Mouse (Mus musculus) midbrain, embryonic 14.5 days (tissue): ENCODE results near the gene Sgpp2. TPM values are rescaled to one million over a fixed set of nuclear protein-coding genes. Genes with fewer than 3 reads are reported as not detected.
A peak's percentile ranks its signal among the peaks of the same experiment; 100 is the strongest.

Experiments used
- ATAC-seq: fragments of 200-750 bp; cut with Nextera tagmentation; 2 replicates; pipeline ENCODE4 v1.8.0; 2017; ENCODE audit warnings: moderate number of reproducible peaks, moderate library complexity; ENCODE audit not compliant: low FRiP score, low TSS enrichment
- DNase-seq: peaks from one replicate; pipeline ENCODE4 v3.0.0-alpha.2; 2015
- H3K27ac ChIP-seq: fragments of 300-500 bp; sonication (generic); replicated peaks from 2 replicates; pipeline ENCODE4 v1.5.1; 2014; ENCODE audit warnings: mild to moderate bottlenecking, low read depth, low read length, moderate library complexity
- H3K27me3 ChIP-seq: fragments of 300-500 bp; sonication (generic); 2 replicates; pipeline ENCODE4 v1.6.1; 2014; ENCODE audit warnings: low read length, control low read depth, mixed read lengths; ENCODE audit not compliant: control insufficient read depth, insufficient read depth
- H3K36me3 ChIP-seq: fragments of 300-500 bp; sonication (generic); 2 replicates; pipeline ENCODE4 v1.6.1; 2014; ENCODE audit warnings: low read length, control low read depth; ENCODE audit not compliant: control insufficient read depth, insufficient read depth
- H3K4me1 ChIP-seq: fragments of 300-500 bp; sonication (generic); 2 replicates; pipeline ENCODE4 v1.6.1; 2014; ENCODE audit warnings: mild to moderate bottlenecking, antibody characterized with exemption, low read length, control low read depth; ENCODE audit not compliant: control insufficient read depth, insufficient read depth
- H3K4me2 ChIP-seq: fragments of 300-500 bp; sonication (generic); 2 replicates; pipeline ENCODE4 v1.6.1; 2014; ENCODE audit warnings: mild to moderate bottlenecking, low read length, moderate library complexity
- H3K4me3 ChIP-seq: fragments of 300-500 bp; sonication (generic); replicated peaks from 2 replicates; pipeline ENCODE4 v1.5.1; 2014; ENCODE audit warnings: low read depth, low read length
- H3K9ac ChIP-seq: fragments of 300-500 bp; sonication (generic); replicated peaks from 2 replicates; pipeline ENCODE4 v1.6.1; 2014; ENCODE audit warnings: mild to moderate bottlenecking, low read length, moderate library complexity
- H3K9me3 ChIP-seq: fragments of 300-500 bp; sonication (generic); 2 replicates; pipeline ENCODE4 v1.6.1; 2016; ENCODE audit warnings: low read length, control low read depth, mixed read lengths; ENCODE audit not compliant: control insufficient read depth
- WGBS: fragments of 180-500 bp; shearing (Covaris S2); extraction: QIAGEN DNeasy Blood & Tissue Kit; methylation state at CpG from one replicate; pipeline ENCODE4 v1.1.7; 2014; 5-methylcytosine and 5-hydroxymethylcytosine counted together
- polyA plus RNA-seq: library from polyadenylated mRNA; unstranded; fragments of >200 nt; fragmentation: Nextera tagmentation; extraction: Ambion mirVana; gene quantifications from 2 replicates; pipeline ENCODE4 v1.2.1, GENCODE M21; 2014

Gene Sgpp2
- polyA plus RNA-seq, 1 experiment from 2014 or later, result 1.5 TPM

DNA sequence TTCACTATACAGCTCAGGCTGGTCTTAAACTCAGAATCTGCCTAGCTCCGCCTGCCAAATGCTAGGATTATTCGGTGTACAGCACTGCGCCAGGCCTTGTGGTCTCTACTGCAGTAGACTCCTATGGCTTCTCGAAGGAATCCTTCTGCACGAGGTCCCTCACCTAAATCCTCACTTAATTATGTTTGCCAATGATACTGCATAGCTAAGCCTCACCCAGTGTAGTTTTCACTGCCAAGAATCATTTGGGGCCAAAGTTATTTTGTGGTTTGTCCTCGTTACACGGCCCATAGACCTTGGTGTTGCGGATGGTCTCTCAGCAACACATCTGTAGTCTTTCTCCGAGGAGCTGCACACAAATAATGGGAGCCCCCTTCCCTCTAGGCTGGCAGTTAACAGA lies 62.2 kb downstream of the Sgpp2 start:
- ATAC-seq (no peak), DNase-seq (no peak)
- WGBS, result 96% methylated on average over 9 of the region's 9 CpGs
- Histone ChIP-seq H3K4me3 (no peak overlapping the region), H3K27me3 (no peaks in the 10 kb centered on the region), H3K9me3 (no peaks in the 10 kb centered on the region), H3K27ac (no peak overlapping the region), H3K4me2 (no peak overlapping the region), H3K4me1 (no peaks in the 10 kb centered on the region; the same call in 1 of the 2 replicates), H3K36me3 (no peaks in the 10 kb centered on the region), H3K9ac (no peak overlapping the region)

DNA sequence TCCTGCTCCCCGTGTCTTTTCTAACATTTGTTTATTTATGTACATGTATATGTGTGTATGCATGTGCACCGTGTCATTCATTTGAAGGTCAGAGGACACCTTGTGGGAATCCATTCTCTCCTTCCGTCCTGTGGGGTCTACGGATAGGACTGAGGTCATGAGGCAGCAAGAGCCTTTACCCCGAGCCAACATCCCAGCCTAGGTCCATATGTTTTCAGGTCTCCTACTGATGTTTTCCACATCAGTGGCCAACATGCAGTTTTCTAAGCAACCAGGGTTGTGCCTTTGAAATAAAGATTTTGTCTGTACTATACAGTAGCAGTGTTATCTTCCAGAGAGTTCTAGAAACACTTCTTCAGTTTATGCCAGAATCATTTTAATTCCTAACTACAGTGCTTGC lies 63.7 kb downstream of the Sgpp2 start:
- Histone ChIP-seq H3K27ac (no peak overlapping the region), H3K4me3 (no peak overlapping the region), H3K27me3 (no peaks in the 10 kb centered on the region), H3K4me2 (no peak overlapping the region), H3K9ac (no peak overlapping the region), H3K4me1 (no peaks in the 10 kb centered on the region; the same call in 1 of the 2 replicates), H3K36me3 (no peaks in the 10 kb centered on the region), H3K9me3 (no peaks in the 10 kb centered on the region)
- DNase-seq, result no peak
- WGBS, result 94% methylated on average over 5 of the region's 5 CpGs
- no peak for ATAC-seq

DNA sequence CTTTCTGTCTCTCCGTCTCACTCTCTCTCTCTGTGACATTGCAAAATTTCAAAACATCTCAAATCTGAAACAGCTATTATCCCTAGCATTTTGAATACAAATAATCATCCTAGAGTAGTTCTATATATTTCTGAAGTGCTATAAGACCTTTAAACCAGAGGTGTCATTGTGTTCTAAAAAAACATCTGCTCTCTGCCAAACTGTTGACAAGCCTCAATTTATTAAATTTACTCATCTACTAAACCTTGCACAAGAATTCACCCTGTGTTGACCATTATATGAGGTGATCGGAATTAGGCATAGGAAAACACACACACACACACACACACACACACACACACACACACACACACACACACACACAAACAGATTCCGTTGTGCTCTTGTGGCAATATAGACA lies 64.9 kb downstream of the Sgpp2 start:
- DNase-seq (no peak), ATAC-seq (no peak)
- H3K4me3 ChIP-seq, result no peak overlapping the region
- WGBS, result 94% methylated on average over 3 of the region's 3 CpGs
- no peak overlapping the region for H3K4me2 ChIP-seq
- H3K27me3 ChIP-seq, result no peaks in the 10 kb centered on the region
- H3K9me3 ChIP-seq, result no peaks in the 10 kb centered on the region
- no peaks in the 10 kb centered on the region; the same call in 1 of the 2 replicates for H3K4me1 ChIP-seq
- H3K27ac ChIP-seq, result no peak overlapping the region
- no peak overlapping the region for H3K9ac ChIP-seq
- no peaks in the 10 kb centered on the region for H3K36me3 ChIP-seq

DNA sequence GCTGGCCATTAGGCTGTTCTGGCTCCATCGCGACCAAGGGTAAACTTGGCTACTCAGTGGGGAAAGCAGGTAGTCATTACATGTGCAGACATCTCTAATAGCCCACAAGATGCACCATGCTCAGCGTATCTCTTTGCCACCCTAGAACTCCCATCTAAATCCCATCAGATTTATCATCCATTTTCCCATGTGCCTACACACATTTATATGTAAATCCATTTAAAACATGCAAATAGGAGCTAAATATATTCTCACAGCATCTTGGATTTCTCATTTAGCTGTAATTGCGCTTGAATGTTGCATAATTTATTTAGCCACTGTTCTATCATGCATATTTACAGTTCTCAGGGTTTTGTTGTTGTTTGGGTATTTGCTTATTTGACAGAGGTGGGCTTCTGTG lies 70.8 kb downstream of the Sgpp2 start:
- Histone ChIP-seq H3K4me3 (no peak overlapping the region), H3K9ac (no peak overlapping the region), H3K9me3 (no peaks in the 10 kb centered on the region), H3K27ac (no peak overlapping the region), H3K4me2 (no peak overlapping the region), H3K36me3 (no peaks in the 10 kb centered on the region), H3K27me3 (no peaks in the 10 kb centered on the region), H3K4me1 (no peaks in the 10 kb centered on the region)
- DNase-seq (no peak), ATAC-seq (no peak)
- WGBS, result 81% methylated on average over 4 of the region's 4 CpGs

DNA sequence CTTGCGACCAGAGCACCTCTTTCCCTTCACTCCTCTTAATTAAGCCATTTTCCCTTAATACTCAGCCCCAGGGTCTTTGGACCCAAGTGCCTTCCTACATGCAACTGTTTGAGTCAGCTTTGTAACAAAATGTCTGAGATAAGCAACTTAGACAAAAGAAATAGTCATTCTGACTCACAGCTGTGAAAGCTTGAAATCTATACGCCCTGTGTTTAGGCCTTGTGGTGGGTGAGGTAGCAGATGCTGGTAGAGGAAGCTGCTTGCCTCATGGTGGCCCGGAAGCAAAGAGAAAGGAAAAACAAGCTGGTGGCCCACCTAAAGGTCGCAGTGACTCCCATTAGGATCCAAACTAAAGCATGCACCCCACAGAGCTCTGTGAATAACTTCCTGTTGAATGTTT lies 77.7 kb downstream of the Sgpp2 start:
- ATAC-seq, result no peak
- 51% methylated on average over 4 of the region's 4 CpGs for WGBS

DNA sequence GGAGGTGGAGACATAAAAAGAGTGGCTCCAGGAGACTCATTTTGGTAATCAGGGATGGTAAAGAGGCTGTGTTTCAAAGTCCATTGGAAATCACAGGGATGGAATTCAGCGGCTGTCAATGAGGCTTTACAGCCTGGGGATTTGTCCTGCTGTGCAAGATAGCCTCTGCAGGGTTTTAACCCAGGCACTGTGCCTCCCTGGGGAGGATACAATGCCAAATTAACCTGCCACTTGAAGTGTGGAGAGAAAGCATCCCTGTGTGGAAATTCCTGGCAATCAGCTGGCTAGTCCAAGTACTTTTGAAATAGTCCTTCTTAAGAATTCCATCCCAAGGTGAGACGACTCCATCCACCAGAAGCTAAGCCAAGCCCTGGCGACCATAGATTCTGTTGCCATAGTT lies 78.7 kb downstream of the Sgpp2 start:
- no peak for DNase-seq
- no peaks in the 10 kb centered on the region for H3K4me1 ChIP-seq
- ATAC-seq, result no peak
- H3K4me3 ChIP-seq, result no peak overlapping the region
- no peak overlapping the region for H3K4me2 ChIP-seq
- no peak overlapping the region for H3K9ac ChIP-seq
- no peaks in the 10 kb centered on the region for H3K36me3 ChIP-seq
- 3% methylated on average over 3 of the region's 3 CpGs for WGBS
- no peaks in the 10 kb centered on the region for H3K9me3 ChIP-seq
- no peak overlapping the region for H3K27ac ChIP-seq
- no peaks in the 10 kb centered on the region for H3K27me3 ChIP-seq

More for the DNA sequence above, 77.7 kb downstream of the Sgpp2 start:
- no peaks in the 10 kb centered on the region for H3K27me3 ChIP-seq
- no peak overlapping the region for H3K27ac ChIP-seq
- no peaks in the 10 kb centered on the region for H3K4me1 ChIP-seq
- no peaks in the 10 kb centered on the region for H3K36me3 ChIP-seq
- H3K9ac ChIP-seq, result no peak overlapping the region
- H3K4me2 ChIP-seq, result no peak overlapping the region
- no peak overlapping the region for H3K4me3 ChIP-seq
- no peak for DNase-seq
- H3K9me3 ChIP-seq, result no peaks in the 10 kb centered on the region

DNA sequence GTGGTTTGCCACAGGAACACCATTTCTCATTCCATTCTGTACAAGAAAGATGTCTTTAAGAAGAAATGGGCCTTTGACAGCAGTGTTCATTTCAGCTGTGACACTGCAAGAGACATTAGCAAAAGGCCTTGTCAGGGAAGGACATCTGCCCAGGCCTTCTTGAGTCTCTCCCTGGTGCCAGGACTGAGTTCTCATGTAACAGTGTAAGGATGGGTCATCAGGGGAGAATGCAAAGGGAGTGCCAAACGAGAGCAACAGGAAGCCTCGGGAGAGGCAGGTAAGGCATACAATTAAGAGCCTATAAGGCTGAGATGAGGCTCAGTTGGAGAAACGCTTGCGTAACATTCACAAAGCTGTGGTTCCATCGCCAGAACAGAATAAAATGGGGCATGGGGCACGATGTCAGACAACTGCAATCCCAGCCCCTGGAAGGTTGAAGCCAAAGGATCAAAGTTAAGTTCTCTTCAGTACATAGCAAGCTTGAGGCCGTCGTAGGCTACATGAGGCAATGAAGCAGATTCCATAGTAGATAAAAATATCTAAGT lies 85.1 kb downstream of the Sgpp2 start:
- H3K9me3 ChIP-seq, result no peaks in the 10 kb centered on the region
- no peak for DNase-seq
- no peak overlapping the region for H3K4me3 ChIP-seq
- no peaks in the 10 kb centered on the region for H3K27me3 ChIP-seq
- no peak overlapping the region for H3K4me2 ChIP-seq
- ATAC-seq, result no peak
- no peak overlapping the region for H3K27ac ChIP-seq
- 63% methylated on average over 8 of the region's 8 CpGs for whole genome bisulfite sequencing
- no peaks in the 10 kb centered on the region for H3K4me1 ChIP-seq
- H3K9ac ChIP-seq, result no peak overlapping the region
- H3K36me3 ChIP-seq, result no peaks in the 10 kb centered on the region

DNA sequence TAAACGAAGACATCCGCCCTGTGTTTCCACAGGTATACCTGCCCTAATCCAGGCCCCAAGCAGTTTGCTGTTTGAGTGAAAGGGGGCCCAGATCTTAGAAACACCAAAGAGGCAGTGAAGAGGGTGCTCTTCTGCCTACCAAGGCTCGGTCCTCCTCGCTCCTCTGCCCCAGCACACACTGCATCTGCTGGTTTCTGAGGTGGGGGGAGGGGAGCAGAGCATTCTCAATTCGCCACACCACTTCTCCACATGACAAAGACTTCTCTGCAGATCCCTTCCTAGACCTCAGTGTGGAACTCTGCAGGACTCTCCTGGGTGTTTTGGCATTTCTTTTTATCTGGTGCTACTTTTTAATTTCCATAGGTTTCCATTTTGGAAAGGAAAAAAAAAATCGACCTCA lies 85.6 kb downstream of the Sgpp2 start:
- WGBS, result 32% methylated on average over 6 of the region's 6 CpGs

DNA sequence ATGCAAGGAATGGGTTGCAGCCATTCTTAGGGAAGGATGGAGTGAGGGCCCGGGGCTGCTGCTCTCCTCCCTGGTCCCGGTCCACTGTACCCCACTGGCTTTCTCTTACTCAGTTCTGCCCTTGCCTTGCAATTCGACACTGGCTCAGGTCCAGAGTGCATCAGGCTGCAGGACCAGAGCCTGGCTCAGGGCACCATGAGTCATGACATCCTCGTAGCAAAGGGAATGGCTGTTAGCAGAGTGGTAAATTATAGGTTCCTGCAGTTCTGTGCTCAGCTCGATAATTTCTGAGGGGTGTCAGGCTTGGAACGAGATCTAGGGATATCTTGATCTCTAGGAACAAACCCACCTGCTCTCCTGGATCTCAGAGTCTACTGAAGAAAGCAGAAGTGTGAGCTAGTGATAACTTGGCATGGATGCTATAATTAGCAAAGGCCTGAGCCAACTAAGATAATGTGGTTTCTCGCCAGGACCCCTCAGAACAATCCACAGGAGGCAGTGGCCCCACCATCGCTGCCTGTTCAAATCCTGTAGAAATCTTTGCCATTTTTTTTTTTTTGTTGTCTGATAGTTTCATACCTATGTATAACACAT lies 86.3 kb downstream of the Sgpp2 start:
- H3K4me2 ChIP-seq, result no peak overlapping the region
- no peak overlapping the region for H3K4me3 ChIP-seq
- 50% methylated on average over 8 of the region's 8 CpGs for WGBS
- H3K27me3 ChIP-seq, result no peaks in the 10 kb centered on the region
- H3K36me3 ChIP-seq, result no peaks in the 10 kb centered on the region
- DNase-seq (no peak), ATAC-seq (no peak)
- no peaks in the 10 kb centered on the region for H3K9me3 ChIP-seq
- no peaks in the 10 kb centered on the region for H3K4me1 ChIP-seq
- no peak overlapping the region for H3K9ac ChIP-seq
- no peak overlapping the region for H3K27ac ChIP-seq

More for the DNA sequence above, 85.6 kb downstream of the Sgpp2 start:
- peak; percentile 31 for DNase-seq
- no peak overlapping the region for H3K9ac ChIP-seq
- H3K4me3 ChIP-seq, result no peak overlapping the region
- H3K27ac ChIP-seq, result no peak overlapping the region
- no peaks in the 10 kb centered on the region for H3K9me3 ChIP-seq
- H3K4me1 ChIP-seq, result no peaks in the 10 kb centered on the region
- ATAC-seq, result no peak
- H3K36me3 ChIP-seq, result no peaks in the 10 kb centered on the region
- H3K4me2 ChIP-seq, result no peak overlapping the region
- H3K27me3 ChIP-seq, result no peaks in the 10 kb centered on the region
